Mouse (Mus musculus) lung, postnatal 10 days (tissue): Measurements from ENCODE around the gene Mex3a.
A peak's percentile ranks its signal among the peaks of the same experiment; 100 is the strongest.
"Not testable (repeated sequence)": the region's sequence is repeated elsewhere in the genome, so short reads cannot be mapped to it uniquely, and the experiment has no call there.

ENCODE experiments used
- DNase-seq: peaks from one replicate; pipeline ENCODE4 v3.0.0; 2021

Gene Mex3a

DNA sequence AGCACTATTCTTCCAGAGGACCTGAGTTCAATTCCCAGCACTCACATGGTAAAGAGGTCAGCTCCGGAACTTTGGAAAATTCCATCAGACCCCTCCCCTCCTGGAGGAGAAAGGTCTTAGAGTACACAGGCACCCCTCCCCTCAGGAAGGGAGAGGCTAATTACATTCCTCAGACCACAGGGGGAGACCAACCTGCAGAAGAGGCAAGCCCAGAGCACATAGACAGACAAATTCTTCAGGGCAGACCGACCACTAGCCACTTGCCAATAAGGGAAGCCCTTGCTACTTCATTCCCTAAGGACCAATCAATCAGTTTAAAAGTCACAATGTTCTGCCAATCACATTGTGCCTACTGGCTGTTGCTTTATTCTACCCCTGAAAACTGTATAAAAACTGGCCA, 40.6 kb downstream of the Mex3a start:
- DNase-seq = no peak

DNA sequence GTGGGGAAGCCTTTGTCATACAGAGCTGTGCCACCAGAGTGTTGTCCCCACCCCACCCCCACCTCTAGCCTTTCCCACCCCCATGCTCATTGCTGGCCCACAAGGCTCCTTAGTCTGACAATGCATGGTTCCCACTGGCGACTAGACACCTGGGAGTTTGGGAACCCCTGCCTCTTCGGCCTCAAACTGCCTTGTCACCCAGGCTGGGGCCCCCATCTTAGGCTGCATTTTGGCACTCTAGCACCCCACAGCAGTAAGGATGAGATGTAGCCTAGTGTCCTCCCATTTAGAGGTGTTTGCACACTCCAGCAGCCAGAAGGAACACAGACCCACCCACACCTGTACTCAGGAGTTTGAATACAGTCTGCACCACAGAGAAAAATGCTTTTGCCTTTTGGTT, 41.6 kb downstream of the Mex3a start:
- DNase-seq = no peak

DNA sequence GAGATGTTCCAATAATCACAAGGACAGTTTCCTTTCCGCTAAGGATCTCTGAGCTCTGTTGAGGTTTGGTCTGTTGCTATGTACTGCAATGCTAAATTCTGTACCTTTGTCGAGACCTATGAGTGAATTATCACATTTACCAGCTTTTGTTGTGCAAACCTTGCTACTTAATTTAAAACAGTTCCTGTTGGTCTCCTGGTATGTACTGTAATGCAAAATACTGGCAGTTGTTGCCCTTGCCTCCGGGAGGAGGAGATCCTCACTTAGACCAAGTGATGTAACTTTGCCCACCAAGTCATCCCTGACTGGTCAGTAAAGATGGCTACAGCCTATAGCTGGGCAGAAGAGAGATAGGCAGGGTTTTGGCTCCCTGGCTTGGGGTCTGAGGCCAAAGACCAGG, 43.3 kb downstream of the Mex3a start, which contains the start of gene Ssr2:
Gene Ssr2, plus strand, starts transcription at position 337 of the 400 bp plus-strand sequence.
- DNase-seq = no peak

DNA sequence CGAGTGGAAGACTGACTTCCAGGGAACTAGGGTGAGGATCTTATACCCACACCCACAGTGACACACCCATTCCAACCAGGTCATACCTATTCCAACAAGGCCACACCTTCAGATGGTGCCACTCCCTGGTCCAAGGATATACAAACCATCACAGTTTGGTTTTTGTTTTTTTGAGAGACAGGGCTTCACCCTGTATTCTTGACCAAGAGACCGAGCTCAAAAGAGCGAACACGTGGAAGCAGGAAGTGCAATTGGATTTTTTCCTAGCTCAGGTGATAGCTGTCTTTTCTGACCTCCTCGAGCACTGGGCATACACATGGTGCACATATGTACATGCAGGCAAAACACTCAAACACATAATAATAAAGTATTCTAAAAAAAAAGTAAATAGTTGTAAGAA, 45.7 kb downstream of the Mex3a start:
- DNase-seq = not testable (repeated sequence)

DNA sequence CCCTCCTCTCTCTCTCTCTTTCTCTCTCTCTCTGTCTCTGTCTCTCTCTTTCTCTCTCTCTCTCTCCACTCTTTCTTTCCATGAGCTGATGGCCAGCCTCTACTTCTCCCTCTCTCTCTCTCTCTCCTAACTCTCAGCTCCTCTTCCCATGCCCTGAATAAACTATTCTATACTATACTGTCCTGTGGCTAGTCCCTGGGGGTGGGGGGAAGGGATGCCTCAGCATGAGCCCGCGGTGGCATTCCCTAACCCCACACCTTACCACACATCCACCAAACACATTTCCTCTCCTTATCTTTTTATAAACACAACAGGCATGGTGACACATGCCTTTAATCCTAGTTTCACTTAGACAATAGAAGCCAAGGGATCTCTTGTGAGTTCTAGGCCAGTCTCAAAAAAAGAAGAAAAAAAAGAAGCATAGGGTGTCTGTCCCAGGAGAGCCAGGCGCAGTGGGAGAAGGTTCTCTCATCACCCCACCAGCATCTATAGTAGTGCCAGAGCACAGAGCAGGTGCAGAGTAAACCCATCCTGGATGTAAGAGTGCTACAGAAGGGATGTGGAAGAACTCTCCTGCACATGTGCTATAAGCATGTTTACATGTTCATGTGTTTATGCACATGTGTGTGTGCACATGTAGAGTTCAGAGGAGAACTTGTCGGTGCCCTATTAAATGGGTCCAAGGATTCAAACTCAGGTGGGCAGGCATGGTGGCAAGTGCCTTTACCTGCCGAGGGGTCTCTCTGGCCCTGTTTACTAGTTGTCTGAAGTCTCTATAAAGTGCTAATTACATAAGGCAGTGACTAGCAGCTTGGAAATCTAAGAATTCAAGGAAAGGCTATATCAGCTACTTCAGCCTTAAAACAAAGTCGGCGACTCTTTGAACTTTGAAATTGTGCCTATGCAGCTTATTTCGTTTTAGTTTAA, 46.6 kb downstream of the Mex3a start:
- no peak for DNase-seq

DNA sequence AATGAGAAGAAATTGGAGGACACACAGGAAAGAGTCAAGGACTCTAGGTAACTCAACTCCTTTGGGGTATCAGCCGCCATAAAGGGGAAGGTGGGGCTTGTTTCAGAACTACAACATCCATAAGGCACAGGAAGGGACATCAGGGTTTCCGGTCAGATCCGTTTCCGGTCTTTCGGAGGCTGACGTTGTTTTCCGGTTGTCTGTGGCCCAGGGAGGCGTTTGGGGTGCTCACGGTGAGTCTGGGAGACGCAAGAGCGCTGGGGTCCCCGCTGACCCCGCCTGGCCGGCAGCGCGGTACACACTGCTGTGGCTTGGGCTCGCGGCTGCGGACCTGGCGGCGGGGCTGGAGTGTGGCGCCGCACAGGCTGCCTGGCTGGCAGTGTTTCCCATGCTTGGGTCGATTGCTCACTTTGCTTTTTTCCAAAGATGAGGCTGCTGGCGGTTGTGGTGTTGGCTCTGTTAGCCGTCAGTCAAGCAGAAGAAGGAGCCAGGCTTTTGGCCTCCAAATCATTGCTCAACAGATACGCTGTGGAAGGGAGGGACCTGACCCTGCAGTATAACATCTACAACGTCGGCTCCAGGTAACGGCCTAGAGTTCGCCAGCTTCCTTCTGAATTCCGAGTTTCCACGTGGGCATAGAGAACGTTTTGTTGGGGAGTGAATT, 47.4 kb downstream of the Mex3a start:
- peak; percentile 88 for DNase-seq

DNA sequence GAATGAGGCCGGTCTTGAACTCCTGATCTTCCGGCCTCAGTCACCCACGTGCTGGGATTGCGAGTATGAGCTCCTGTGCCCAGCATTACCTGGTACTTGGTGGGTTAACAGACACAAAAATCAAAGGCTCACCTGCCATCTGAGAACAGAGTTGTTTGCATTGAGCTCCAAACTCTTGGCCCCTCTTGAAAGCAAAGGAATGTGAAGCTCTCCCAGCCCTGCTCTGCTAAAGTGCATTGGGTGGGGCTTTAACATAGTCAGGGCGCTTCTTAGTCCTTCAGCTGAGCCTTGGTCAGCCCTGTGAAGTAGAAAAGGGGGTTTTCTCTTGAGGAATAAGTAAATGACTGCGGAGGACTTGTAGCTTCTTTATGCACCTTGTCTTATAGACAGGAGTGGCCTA, 53.6 kb downstream of the Mex3a start:
- DNase-seq = peak; percentile 36

DNA sequence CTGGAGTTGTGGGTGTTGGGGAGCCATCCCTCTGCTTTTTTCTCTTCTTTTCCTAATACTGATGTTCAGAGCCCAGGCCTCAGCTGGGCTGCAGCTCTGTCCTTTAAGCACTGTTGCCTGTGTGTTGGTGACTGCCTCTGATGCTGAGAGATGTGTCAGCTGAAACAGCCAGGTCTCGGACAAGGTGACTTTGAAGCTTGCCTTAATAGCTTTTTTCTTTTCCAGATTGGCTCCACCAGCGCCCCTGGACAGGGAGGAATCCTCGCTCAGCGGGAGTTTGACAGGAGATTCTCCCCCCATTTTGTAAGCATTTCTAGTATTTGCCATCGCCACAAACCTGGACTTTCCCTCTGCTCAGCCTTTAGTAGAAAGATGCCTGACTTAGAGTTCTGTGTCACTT, 54.4 kb downstream of the Mex3a start:
- no peak for DNase-seq

DNA sequence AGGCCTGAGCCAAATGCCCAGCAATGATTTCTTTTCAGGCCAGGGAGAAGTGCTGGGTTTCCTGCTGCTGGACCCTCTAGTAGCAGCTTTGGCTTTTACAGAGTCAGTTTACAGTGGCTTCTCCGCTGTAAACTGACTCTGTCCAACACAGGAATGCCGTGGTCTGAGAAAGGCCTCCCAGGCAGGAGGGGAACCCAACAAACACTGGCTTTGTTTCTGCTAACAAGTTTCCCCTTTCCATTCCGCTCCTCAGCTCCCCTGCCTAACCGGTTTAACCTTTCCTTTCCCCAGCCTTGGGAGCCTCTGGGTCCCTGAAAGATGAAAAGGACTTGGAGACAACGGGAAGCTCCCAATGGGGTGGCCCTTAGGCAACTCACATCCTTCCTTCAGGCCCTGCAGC, 58.1 kb downstream of the Mex3a start:
- DNase-seq = no peak
